Mouse (Mus musculus) CH12.LX (cell line): ENCODE results near the gene Batf.

ENCODE experiments used
- CHD2 ChIP-seq: IDR thresholded peaks from 2 replicates; pipeline ENCODE4 v1.6.1; 2011; ENCODE audit warnings: low read length, improper control_type of control experiment
- CTCF ChIP-seq, 2 experiments: IDR thresholded peaks in 1 of 2; conservative IDR thresholded peaks in 1 of 2; 2 replicates each; pipeline ENCODE4 v1.5.1; 2011 to 2012; ENCODE audit warnings: low read depth in 2 of 2, low read length in 2 of 2, improper control_type of control experiment in 1 of 2, inconsistent platforms in 1 of 2, mild to moderate bottlenecking in 1 of 2, moderate library complexity in 1 of 2
- EP300 ChIP-seq: IDR thresholded peaks from 2 replicates; pipeline ENCODE4 v1.6.1; 2011; ENCODE audit warnings: low read length, improper control_type of control experiment
- HCFC1 ChIP-seq: IDR thresholded peaks from 2 replicates; pipeline ENCODE4 v1.6.1; 2012; ENCODE audit warnings: low read depth, mild to moderate bottlenecking, inconsistent platforms, low read length, improper control_type of control experiment
- KAT2A ChIP-seq: IDR thresholded peaks from 2 replicates; pipeline ENCODE4 v1.6.1; 2012; ENCODE audit warnings: low read length, improper control_type of control experiment, inconsistent platforms; ENCODE audit not compliant: insufficient replicate concordance
- MXI1 ChIP-seq: IDR thresholded peaks from 2 replicates; pipeline ENCODE4 v1.6.1; 2011; ENCODE audit warnings: mild to moderate bottlenecking, low read depth, low read length, improper control_type of control experiment
- POLR2A ChIP-seq: IDR thresholded peaks from 2 replicates; pipeline ENCODE4 v1.6.1; 2011; ENCODE audit warnings: low read depth, mild to moderate bottlenecking, improper control_type of control experiment, low read length
- POLR2AphosphoS2 ChIP-seq: IDR thresholded peaks from 2 replicates; pipeline ENCODE4 v1.6.1; 2011; ENCODE audit warnings: low read depth, low read length, improper control_type of control experiment
- RAD21 ChIP-seq: IDR thresholded peaks from 2 replicates; pipeline ENCODE4 v1.6.1; 2011; ENCODE audit warnings: low read depth, mild to moderate bottlenecking, low read length, improper control_type of control experiment, moderate library complexity
- TBP ChIP-seq: conservative IDR thresholded peaks from 2 replicates; pipeline ENCODE4 v1.6.1; 2011; ENCODE audit warnings: low read depth, low read length, improper control_type of control experiment
- USF1 ChIP-seq: IDR thresholded peaks from 2 replicates; pipeline ENCODE4 v1.6.1; 2014; ENCODE audit warnings: low read depth, mild to moderate bottlenecking, inconsistent platforms, low read length, improper control_type of control experiment
- USF2 ChIP-seq: conservative IDR thresholded peaks from 2 replicates; pipeline ENCODE4 v1.6.1; 2011; ENCODE audit warnings: low read depth, low read length, improper control_type of control experiment
- ZC3H11A ChIP-seq: IDR thresholded peaks from 2 replicates; pipeline ENCODE4 v1.6.1; 2012; ENCODE audit warnings: low read depth, mild to moderate bottlenecking, inconsistent platforms, low read length, improper control_type of control experiment

- no peak for TF ChIP-seq USF2
- TF ChIP-seq POLR2A, result peak; percentile 76
- peak; percentile 42 for TF ChIP-seq HCFC1
- TF ChIP-seq POLR2AphosphoS2, result no peak
- TF ChIP-seq EP300, result peak; percentile 6; the same call in 1 of the 2 replicates
- TF ChIP-seq CTCF (conservative IDR thresholded peaks at IDR 0.05 in 1 of 2, IDR thresholded peaks at IDR 0.05 in 1 of 2; ENCODE audit: low read depth in 2 of 2, low read length in 2 of 2), result peak in 1 of 2 experiments; percentile 29; a peak in 2 of 4 replicates
- TF ChIP-seq ZC3H11A, result no peak
- no peak; the same call in 1 of the 2 replicates for TF ChIP-seq CHD2
- TF ChIP-seq USF1, result no peak
- no peak; the same call in 1 of the 2 replicates for TF ChIP-seq RAD21
- no peak for TF ChIP-seq TBP
- TF ChIP-seq KAT2A, result 0 out of 2 replicates have a peak, but pooled peaks have one; percentile 5
- TF ChIP-seq MXI1, result peak; percentile 85; the same call in 1 of the 2 replicates
Observed at GRCm38 (mm10) chr12:85705002-85705830, 18.7 kb downstream of the Batf start.
